Mouse (Mus musculus): ENCODE results near the gene Sema4c.

DNA sequence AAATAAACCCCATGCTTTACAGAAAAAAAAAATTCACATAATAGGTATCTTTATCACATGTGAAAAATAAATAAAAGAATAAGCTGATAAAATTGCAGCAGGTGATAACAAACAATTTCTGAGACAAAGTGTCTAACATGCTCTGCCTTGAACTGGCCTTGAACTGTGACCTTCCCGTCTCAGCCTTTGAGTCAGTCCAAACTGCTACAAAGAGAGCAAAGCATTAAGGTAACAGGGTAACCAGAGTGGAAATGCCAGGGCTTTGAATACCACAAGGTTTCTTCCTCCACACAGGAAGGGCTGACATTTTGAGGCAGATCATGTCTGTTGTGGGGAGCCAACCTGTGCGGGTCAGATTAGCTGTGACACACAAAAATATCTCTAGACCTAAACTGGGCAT, 12.8 kb downstream of the Sema4c start:
- no peak for TF ChIP-seq CTCF (IDR thresholded peaks at IDR 0.05; ENCODE audit: low read depth, low read length)
- TF ChIP-seq POLR2AphosphoS5 (IDR thresholded peaks at IDR 0.05; ENCODE audit: insufficient replicate concordance, low read depth, low read length) = no peak

Data from G1E (cell line).